Mouse (Mus musculus) cerebellum, adult 2 months (tissue): ENCODE measurements around the gene Wdr17.

Experiments used
- CTCF ChIP-seq: fragments of 200-500 bp; IDR thresholded peaks from 2 replicates; pipeline ENCODE4 v1.5.1; 2011; ENCODE audit warnings: low read depth, mild to moderate bottlenecking, control low read depth, low read length, moderate library complexity, borderline replicate concordance; ENCODE audit not compliant: insufficient read depth
- POLR2A ChIP-seq: fragments of 200-500 bp; IDR thresholded peaks from 2 replicates; pipeline ENCODE4 v1.6.1; 2011; ENCODE audit warnings: low read length, control low read depth, borderline replicate concordance; ENCODE audit not compliant: insufficient read depth

DNA sequence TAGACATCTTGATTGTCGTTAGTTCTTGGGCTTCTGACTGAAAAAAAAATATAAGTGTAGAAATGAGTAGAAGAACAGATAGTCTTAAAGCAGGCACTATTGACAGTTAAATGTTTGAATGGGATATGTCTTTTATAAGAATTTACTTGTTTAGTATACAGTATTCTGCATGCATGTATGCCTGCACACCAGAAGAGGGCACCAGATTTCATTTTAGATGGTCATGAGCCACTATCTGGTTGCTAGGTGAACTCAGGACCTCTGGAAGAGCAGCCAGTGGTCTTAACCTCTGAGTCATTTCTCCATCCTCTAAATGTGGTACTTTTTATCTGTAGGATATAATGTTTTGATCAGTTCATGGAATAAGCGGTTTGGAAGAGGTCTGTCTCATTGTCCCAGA is 227.3 kb downstream of the Wdr17 start:
- no peak for TF ChIP-seq CTCF
- no peak for TF ChIP-seq POLR2A
